Mouse (Mus musculus) neural tube, postnatal 0 days (tissue): Measurements from ENCODE around the gene Dguok. TPM values are rescaled to one million over a fixed set of nuclear protein-coding genes. Genes with fewer than 3 reads are reported as not detected.

Experiments used
- polyA plus RNA-seq: library from polyadenylated mRNA; unstranded; fragments of >200 nt; fragmentation: Nextera tagmentation; extraction: Ambion mirVana; gene quantifications from 2 replicates; pipeline ENCODE4 v1.2.1, GENCODE M21; 2015

Dguok gene
- polyA plus RNA-seq: 59.5 and 60.7 TPM in 2 replicates

GRCm38 (mm10) chr6:83506258-83507167, at the start of gene Dguok:
Gene Dguok, minus strand, starts transcription at chr6:83506969.

GRCm38 (mm10) chr6:83536028-83536794, 29.4 kb upstream of the Dguok start, which contains the start of gene Actg2:
Gene Actg2, minus strand, starts transcription at chr6:83536265.

GRCm38 (mm10) chr6:83459034-83459644, 47.6 kb downstream of the Dguok start, which contains the start of gene Tet3:
Gene Tet3, minus strand, starts transcription at chr6:83459084.

Other genes with a start within 250 kb of the Dguok start
- 29.1 and 30.6 TPM in 2 replicates for gene Mthfd2, start 181.1 kb downstream of the Dguok start, polyA plus RNA-seq
- 16.4 and 16.8 TPM in 2 replicates for gene Mob1a, start 181.0 kb downstream of the Dguok start, polyA plus RNA-seq
- gene Bola3, start 157.8 kb downstream of the Dguok start, polyA plus RNA-seq: 84.4 and 102 TPM in 2 replicates
- gene Tet3, start 47.9 kb downstream of the Dguok start, polyA plus RNA-seq: 40.1 and 47.8 TPM in 2 replicates
- gene Actg2, start 29.3 kb upstream of the Dguok start, polyA plus RNA-seq: 1.5 and 2.5 TPM in 2 replicates
- 58.1 and 62.0 TPM in 2 replicates for gene Stambp, start 65.8 kb upstream of the Dguok start, polyA plus RNA-seq
- gene Clec4f, start 149.2 kb upstream of the Dguok start, polyA plus RNA-seq: 0.14 TPM in 1 of 2 replicates, not detected in the other
- gene Cd207, start 170.9 kb upstream of the Dguok start, polyA plus RNA-seq: 0.10 and 0.15 TPM in 2 replicates
- gene Vax2, start 204.3 kb upstream of the Dguok start, polyA plus RNA-seq: not detected in 2 replicates
- not detected in 2 replicates for gene Atp6v1b1, start 236.0 kb upstream of the Dguok start, polyA plus RNA-seq